Mouse (Mus musculus) kidney, adult 2 months (tissue): ENCODE data around the gene Lcn9.
"Not testable (repeated sequence)": the region's sequence is repeated elsewhere in the genome, so short reads cannot be mapped to it uniquely, and the experiment has no call there.

Experiments
- CTCF ChIP-seq: fragments of 200-500 bp; conservative IDR thresholded peaks from 2 replicates; pipeline ENCODE4 v1.5.1; 2011; ENCODE audit warnings: low read depth, mild to moderate bottlenecking, control low read depth, low read length, moderate library complexity, mixed read lengths; ENCODE audit not compliant: insufficient read depth, insufficient read length
- POLR2A ChIP-seq: fragments of 200-500 bp; IDR thresholded peaks from one replicate; pipeline ENCODE4 v1.6.1; 2011; ENCODE audit warnings: low read depth, low read length, control low read depth

GRCm38 (mm10) chr2:25815748-25816147, 7.2 kb upstream of the Lcn9 start, which contains the start of gene Glt6d1:
- not testable (repeated sequence) for TF ChIP-seq CTCF, POLR2A
